Mouse (Mus musculus): ENCODE measurements around the gene Rasa3.

- TF ChIP-seq POLR2A (IDR thresholded peaks at IDR 0.05; ENCODE audit: borderline replicate concordance, extremely low read depth, low read depth, low read length): no peak
- TF ChIP-seq CTCF (IDR thresholded peaks at IDR 0.05; ENCODE audit: insufficient read depth, low read length): no peak
Measured at GRCm38 (mm10) chr8:13632309-13632708, 45.1 kb downstream of the Rasa3 start.

All from lung, adult 2 months (tissue).